Mouse (Mus musculus) erythroblast, embryonic 14.5 days (primary cell): ENCODE results near the gene Pitpnm1.

ENCODE experiments used
- GATA1 ChIP-seq: IDR thresholded peaks from 2 replicates; pipeline ENCODE4 v1.6.1; 2012; ENCODE audit warnings: low read length, inconsistent platforms, mixed read lengths
- TAL1 ChIP-seq: IDR thresholded peaks from 3 replicates; pipeline ENCODE4 v1.6.1; 2012; ENCODE audit warnings: low read length, inconsistent platforms, mixed read lengths

GRCm38 (mm10) chr19:4060899-4061465 lies 38.8 kb upstream of the Pitpnm1 start:
- TF ChIP-seq GATA1 (no peak), TAL1 (no peak)
